Mouse (Mus musculus) ES-E14 (cell line): Measurements from ENCODE around the gene Bcl9. TPM values are rescaled to one million over a fixed set of nuclear protein-coding genes. Genes with fewer than 3 reads are reported as not detected.
A peak's percentile ranks its signal among the peaks of the same experiment; 100 is the strongest.

Experiments used
- DNase-seq: peaks from one replicate; pipeline ENCODE4 v3.0.0-alpha.2; 2013; ENCODE audit warnings: low read depth, low spot score
- H3K27ac ChIP-seq: 2 replicates; pipeline ENCODE4 v1.5.1; 2012; ENCODE audit warnings: low read depth, mild to moderate bottlenecking, low read length, moderate library complexity, mixed read lengths; ENCODE audit not compliant: poor library complexity, insufficient read depth, severe bottlenecking
- H3K36me3 ChIP-seq: 2 replicates; pipeline ENCODE4 v1.6.1; 2012; ENCODE audit warnings: mild to moderate bottlenecking, low read length, moderate library complexity, mixed read lengths; ENCODE audit not compliant: control insufficient read depth, poor library complexity, insufficient read depth, severe bottlenecking
- H3K4me1 ChIP-seq, 2 experiments: fragments of 150-350 bp in 1 of 2; sonication (generic) in 1 of 2; 2 replicates each; pipeline ENCODE4 v1.6.1; 2012; ENCODE audit warnings: low read length in 2 of 2, mild to moderate bottlenecking in 1 of 2, mixed read lengths in 1 of 2; ENCODE audit not compliant: control insufficient read depth in 2 of 2, insufficient read depth in 2 of 2, poor library complexity in 1 of 2
- H3K4me3 ChIP-seq, 2 experiments: fragments of 150-350 bp in 1 of 2; sonication (generic) in 1 of 2; 2 replicates each; pipeline ENCODE4 v1.5.1; 2012; ENCODE audit warnings: low read length in 2 of 2, low read depth in 1 of 2, mild to moderate bottlenecking in 1 of 2, mixed read lengths in 1 of 2; ENCODE audit not compliant: insufficient read depth in 1 of 2, poor library complexity in 1 of 2, severe bottlenecking in 1 of 2
- H3K9ac ChIP-seq: 2 replicates; pipeline ENCODE4 v1.6.1; 2012; ENCODE audit warnings: low read depth, mild to moderate bottlenecking, low read length, mixed read lengths; ENCODE audit not compliant: poor library complexity, insufficient read depth, severe bottlenecking
- H3K9me3 ChIP-seq: fragments of 150-350 bp; sonication (generic); 2 replicates; pipeline ENCODE4 v1.6.1; 2012; ENCODE audit warnings: low read depth, mild to moderate bottlenecking, low read length; ENCODE audit not compliant: control insufficient read depth, insufficient read depth
- CHD2 ChIP-seq: IDR thresholded peaks from 2 replicates; pipeline ENCODE4 v1.6.1; 2014; ENCODE audit warnings: mild to moderate bottlenecking, low read depth, low read length, inconsistent platforms
- HCFC1 ChIP-seq: IDR thresholded peaks from 2 replicates; pipeline ENCODE4 v1.6.1; 2012; ENCODE audit warnings: low read length, inconsistent platforms, borderline replicate concordance; ENCODE audit not compliant: insufficient read depth
- MAFK ChIP-seq: IDR thresholded peaks from 2 replicates; pipeline ENCODE4 v1.6.1; 2014; ENCODE audit warnings: mild to moderate bottlenecking, low read depth, low read length, inconsistent platforms; ENCODE audit not compliant: insufficient read depth
- ZC3H11A ChIP-seq: IDR thresholded peaks from 2 replicates; pipeline ENCODE4 v1.6.1; 2012; ENCODE audit warnings: low read depth, mild to moderate bottlenecking, inconsistent platforms, low read length, borderline replicate concordance
- ZNF384 ChIP-seq: IDR thresholded peaks from 2 replicates; pipeline ENCODE4 v1.6.1; 2012; ENCODE audit warnings: low read depth, low read length, inconsistent platforms
- in situ Hi-C, 2 experiments: fragments of 600-800 bp; cut with MboI; formaldehyde crosslinking; loops; one replicate each; pipeline ENCODE4 v1.15.1; 2025; ENCODE audit warnings: low sequenced_read_pairs in 2 of 2, inconsistent platforms in 1 of 2; ENCODE audit not compliant: unreplicated experiment in 2 of 2
- total RNA-seq: library from RNA; depleted of rRNA; stranded (reverse); fragments of 300-350 nt; gene quantifications from 2 replicates; pipeline ENCODE4 v1.2.3, GENCODE M21; 2012

Bcl9 gene
- total RNA-seq, 1 experiment = 8.1 TPM

GRCm38 (mm10) chr3:97185098-97185860 lies 112.4 kb downstream of the Bcl9 start:
- peak; percentile 68 for TF ChIP-seq ZC3H11A
- TF ChIP-seq MAFK = no peak
- in situ Hi-C loops = loop anchor here (10.0 to 25.0 kb wide), 2 partner anchors 248 to 250 kb away; partner anchors contain the start of gene Gja8 (in 1 of the 2)
- no peaks in the 10 kb centered on the region for H3K9me3 ChIP-seq
- H3K36me3 ChIP-seq = no peaks in the 10 kb centered on the region
- no peak overlapping the region for H3K4me3 ChIP-seq
- H3K4me1 ChIP-seq = peaks cover 6 to 19% of the 10 kb centered on the region in 2 experiments; a peak in 3 of 4 replicates
- H3K9ac ChIP-seq = no peak overlapping the region
- DNase-seq = peak; percentile 41
- H3K27ac ChIP-seq = no peak overlapping the region

- no peak overlapping the region for H3K9ac ChIP-seq
- H3K27ac ChIP-seq = no peak overlapping the region
- no peak for DNase-seq
- H3K4me3 ChIP-seq = no peak overlapping the region
- no peaks in the 10 kb centered on the region for H3K9me3 ChIP-seq
- in situ Hi-C loops = loop anchor here (10.0 to 25.0 kb wide), 2 partner anchors 247 to 249 kb away; partner anchors contain the start of gene Gja8 (in 1 of the 2)
- no peaks in the 10 kb centered on the region for H3K36me3 ChIP-seq
- TF ChIP-seq HCFC1 (no peak), CHD2 (no peak), MAFK (no peak), ZNF384 (no peak), ZC3H11A (no peak)
- peaks cover 4 to 14% of the 10 kb centered on the region in 2 experiments; a peak in 3 of 4 replicates for H3K4me1 ChIP-seq
Measured at GRCm38 (mm10) chr3:97183810-97184209, 113.9 kb downstream of the Bcl9 start.

- no peak overlapping the region for H3K4me3 ChIP-seq
- no peak for DNase-seq
- in situ Hi-C loops = loop anchor here (10.0 to 25.0 kb wide), 2 partner anchors 243 to 246 kb away; partner anchors contain the start of gene Gja8 (in 1 of the 2)
- H3K4me1 ChIP-seq = peaks cover 3 to 10% of the 10 kb centered on the region in 2 experiments; a peak in 2 of 4 replicates
- H3K9me3 ChIP-seq = no peaks in the 10 kb centered on the region
- H3K27ac ChIP-seq = no peak overlapping the region
- TF ChIP-seq CHD2 (no peak), HCFC1 (no peak), ZNF384 (no peak), ZC3H11A (no peak), MAFK (no peak)
- no peak overlapping the region for H3K9ac ChIP-seq
- H3K36me3 ChIP-seq = peaks cover 5% of the 10 kb centered on the region
Measured at GRCm38 (mm10) chr3:97180527-97180926, 117.2 kb downstream of the Bcl9 start.

GRCm38 (mm10) chr3:97178885-97179284 lies 118.8 kb downstream of the Bcl9 start:
- H3K36me3 ChIP-seq = peaks cover 13% of the 10 kb centered on the region
- H3K9me3 ChIP-seq = no peaks in the 10 kb centered on the region
- DNase-seq = no peak
- no peak for TF ChIP-seq CHD2
- no peak for TF ChIP-seq HCFC1
- no peak for TF ChIP-seq ZC3H11A
- no peak for TF ChIP-seq MAFK
- in situ Hi-C loops = loop anchor here in 1 of 2 experiments (25.0 kb wide), 1 partner anchor 242 kb away; the partner anchor contains the start of gene Gja8
- H3K9ac ChIP-seq = no peak overlapping the region
- H3K4me1 ChIP-seq = 0 out of 4 replicates have a peak, but pooled peaks cover 0 to 3% of the 10 kb centered on the region in 2 experiments
- no peak overlapping the region for H3K27ac ChIP-seq
- H3K4me3 ChIP-seq = no peak overlapping the region
